Mouse (Mus musculus) heart, embryonic 16.5 days (tissue): Measurements from ENCODE around the gene Prlh. TPM values are rescaled to one million over a fixed set of nuclear protein-coding genes. Genes with fewer than 3 reads are reported as not detected.

ENCODE experiments used
- ATAC-seq: fragments of 200-750 bp; cut with Nextera tagmentation; replicated peaks from 2 replicates; pipeline ENCODE4 v1.8.0; 2017; ENCODE audit warnings: moderate number of reproducible peaks; ENCODE audit not compliant: insufficient read depth, low FRiP score; ENCODE audit errors: extremely low read depth
- H3K27ac ChIP-seq: fragments of 300-500 bp; sonication (generic); 2 replicates; pipeline ENCODE4 v1.5.1; 2014; ENCODE audit warnings: mild to moderate bottlenecking, low read length, control low read depth, moderate library complexity
- H3K27me3 ChIP-seq: fragments of 300-500 bp; sonication (generic); 2 replicates; pipeline ENCODE4 v1.6.1; 2014; ENCODE audit warnings: low read length, mixed read lengths; ENCODE audit not compliant: control insufficient read depth, insufficient read depth
- H3K36me3 ChIP-seq: fragments of 300-500 bp; sonication (generic); 2 replicates; pipeline ENCODE4 v1.6.1; 2014; ENCODE audit not compliant: control insufficient read depth, insufficient read depth
- H3K4me1 ChIP-seq: fragments of 300-500 bp; sonication (generic); 2 replicates; pipeline ENCODE4 v1.6.1; 2014; ENCODE audit warnings: low read length, mixed read lengths; ENCODE audit not compliant: control insufficient read depth, insufficient read depth
- H3K4me2 ChIP-seq: fragments of 300-500 bp; sonication (generic); 2 replicates; pipeline ENCODE4 v1.6.1; 2014; ENCODE audit warnings: low read depth, mild to moderate bottlenecking, control low read depth, low read length
- H3K4me3 ChIP-seq: fragments of 300-500 bp; sonication (generic); 2 replicates; pipeline ENCODE4 v1.5.1; 2014; ENCODE audit warnings: mild to moderate bottlenecking, control low read depth, low read length
- H3K9ac ChIP-seq: fragments of 300-500 bp; sonication (generic); 2 replicates; pipeline ENCODE4 v1.6.1; 2014; ENCODE audit warnings: low read length, control low read depth
- H3K9me3 ChIP-seq: fragments of 300-500 bp; sonication (generic); replicated peaks from 2 replicates; pipeline ENCODE4 v1.6.1; 2016; ENCODE audit warnings: low read length; ENCODE audit not compliant: control insufficient read depth
- WGBS: fragments of 180-500 bp; shearing (Covaris S2); extraction: QIAGEN DNeasy Blood & Tissue Kit; methylation state at CpG from one replicate; pipeline ENCODE4 v1.1.7; 2014; 5-methylcytosine and 5-hydroxymethylcytosine counted together
- polyA plus RNA-seq: library from polyadenylated mRNA; unstranded; fragments of >200 nt; fragmentation: Nextera tagmentation; extraction: Ambion mirVana; gene quantifications from 2 replicates; pipeline ENCODE4 v1.2.1, GENCODE M21; 2015

Gene Prlh
- polyA plus RNA-seq, 1 experiment from 2014 or later: not detected

GRCm38 (mm10) chr1:91001101-91001500, 48.2 kb downstream of the Prlh start:
- ATAC-seq: no peak
- H3K9ac ChIP-seq: peak overlapping the region; percentile 100
- H3K4me2 ChIP-seq: peak overlapping the region; percentile 71
- H3K9me3 ChIP-seq: no peaks in the 10 kb centered on the region
- no peaks in the 10 kb centered on the region for H3K27me3 ChIP-seq
- peaks cover 50% of the 10 kb centered on the region for H3K4me1 ChIP-seq
- H3K36me3 ChIP-seq: no peaks in the 10 kb centered on the region
- 32% methylated on average over 3 of the region's 3 CpGs for WGBS
- H3K4me3 ChIP-seq: peak overlapping the region; percentile 95
- peak overlapping the region; percentile 95 for H3K27ac ChIP-seq

GRCm38 (mm10) chr1:91001871-91002539, 49.1 kb downstream of the Prlh start:
- no peak for ATAC-seq
- Histone ChIP-seq H3K36me3 (no peaks in the 10 kb centered on the region), H3K4me2 (peak overlapping the region; percentile 71), H3K9ac (peak overlapping the region; percentile 100), H3K9me3 (no peaks in the 10 kb centered on the region), H3K27ac (peak overlapping the region; percentile 95), H3K27me3 (no peaks in the 10 kb centered on the region), H3K4me3 (no peak overlapping the region), H3K4me1 (peaks cover 60% of the 10 kb centered on the region)
- 66% methylated on average over 3 of the region's 3 CpGs for WGBS

GRCm38 (mm10) chr1:91002641-91003040, 49.7 kb downstream of the Prlh start:
- Histone ChIP-seq H3K36me3 (no peaks in the 10 kb centered on the region), H3K4me1 (peaks cover 55% of the 10 kb centered on the region), H3K27me3 (no peaks in the 10 kb centered on the region), H3K9ac (peak overlapping the region; percentile 45), H3K27ac (peak overlapping the region; percentile 95), H3K4me2 (no peak overlapping the region), H3K4me3 (no peak overlapping the region), H3K9me3 (no peaks in the 10 kb centered on the region)
- 64% methylated on average over 3 of the region's 3 CpGs for WGBS
- no peak for ATAC-seq

Other genes with a start within 250 kb of the Prlh start
- gene Col6a3, start 109.1 kb upstream of the Prlh start, polyA plus RNA-seq: 29.4 and 35.2 TPM in 2 replicates
- gene Mlph, start 38.0 kb upstream of the Prlh start, polyA plus RNA-seq: 0.33 and 0.66 TPM in 2 replicates
- 3.8 and 4.6 TPM in 2 replicates for gene Rab17, start 16.6 kb downstream of the Prlh start, polyA plus RNA-seq
- 156 TPM in 2 replicates for gene Lrrfip1, start 45.6 kb downstream of the Prlh start, polyA plus RNA-seq
- 3.2 TPM in 2 replicates for gene Rbm44, start 192.0 kb downstream of the Prlh start, polyA plus RNA-seq
- gene Ramp1, start 226.7 kb downstream of the Prlh start, polyA plus RNA-seq: 59.3 and 61.0 TPM in 2 replicates